Mouse (Mus musculus) naive thymus-derived CD4-positive, alpha-beta T cell, adult 2 months (primary cell): Measurements from ENCODE around the gene Acoxl.

Experiments used
- DNase-seq: peaks from one replicate; pipeline ENCODE4 v3.0.0-alpha.2; 2011; ENCODE audit warnings: low read depth

Acoxl gene

GRCm38 (mm10) chr2:128122891-128123771, 284.5 kb downstream of the Acoxl start:
- peak; percentile 37 for DNase-seq

GRCm38 (mm10) chr2:128123921-128124683, 285.4 kb downstream of the Acoxl start:
- DNase-seq: peak; percentile 51

GRCm38 (mm10) chr2:128124693-128125092, 286.0 kb downstream of the Acoxl start:
- no peak for DNase-seq

GRCm38 (mm10) chr2:128125635-128126470, 287.2 kb downstream of the Acoxl start, which contains the start of gene Bcl2l11:
Gene Bcl2l11 (plus strand): TSS chr2:128126038.
- DNase-seq: peak; percentile 94

GRCm38 (mm10) chr2:128126591-128127051, 287.9 kb downstream of the Acoxl start:
- DNase-seq: no peak

GRCm38 (mm10) chr2:128127121-128127671, 288.5 kb downstream of the Acoxl start:
- DNase-seq: peak; percentile 90

GRCm38 (mm10) chr2:128127691-128128292, 289.1 kb downstream of the Acoxl start:
- DNase-seq: peak; percentile 72

- no peak for DNase-seq
These were observed 289.9 kb downstream of the Acoxl start for GRCm38 (mm10) chr2:128128532-128128931.

GRCm38 (mm10) chr2:128131503-128131902, 292.8 kb downstream of the Acoxl start:
- no peak for DNase-seq

GRCm38 (mm10) chr2:128132635-128133034, 294.0 kb downstream of the Acoxl start:
- DNase-seq: no peak

- DNase-seq: no peak
These were observed 295.2 kb downstream of the Acoxl start for GRCm38 (mm10) chr2:128133865-128134264.

GRCm38 (mm10) chr2:128134474-128134873, 295.8 kb downstream of the Acoxl start:
- no peak for DNase-seq

GRCm38 (mm10) chr2:128134948-128135347, 296.3 kb downstream of the Acoxl start:
- no peak for DNase-seq

GRCm38 (mm10) chr2:128136769-128137433, 298.2 kb downstream of the Acoxl start:
- no peak for DNase-seq

- no peak for DNase-seq
These were observed 299.0 kb downstream of the Acoxl start for GRCm38 (mm10) chr2:128137480-128138276.

- DNase-seq: no peak
These were observed 300.2 kb downstream of the Acoxl start for GRCm38 (mm10) chr2:128138924-128139323.

- no peak for DNase-seq
These were observed 301.1 kb downstream of the Acoxl start for GRCm38 (mm10) chr2:128139781-128140180.

- DNase-seq: no peak
These were observed 301.5 kb downstream of the Acoxl start for GRCm38 (mm10) chr2:128140183-128140582.

GRCm38 (mm10) chr2:128143992-128144391, 305.3 kb downstream of the Acoxl start:
- no peak for DNase-seq

GRCm38 (mm10) chr2:128145433-128145832, 306.8 kb downstream of the Acoxl start:
- DNase-seq: no peak
